Comparison of ENCODE assay signal across 10 mouse cellular contexts in the genomic region with DNA sequence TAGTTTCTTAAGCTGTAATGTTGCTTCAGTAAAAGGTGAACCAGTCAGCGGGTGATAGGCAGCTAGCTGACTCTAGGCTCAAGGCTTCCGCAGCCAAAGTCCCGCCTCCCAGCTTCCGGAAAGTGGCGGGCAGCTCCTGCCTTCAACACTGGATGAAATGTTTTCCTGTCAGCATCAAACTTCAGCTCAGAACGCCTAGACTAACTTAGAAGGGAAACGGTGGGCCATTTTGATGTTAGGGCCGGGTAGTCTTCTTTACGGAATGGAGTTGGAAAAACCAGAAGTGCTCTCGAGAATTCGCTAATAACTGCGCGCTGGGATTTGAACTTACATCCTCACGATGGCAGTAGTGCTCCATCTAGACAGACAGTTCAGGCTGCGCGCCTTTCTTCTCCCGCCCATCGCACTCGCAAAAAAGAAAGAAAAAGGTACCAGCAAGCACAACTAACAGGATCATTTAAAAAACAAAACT.
DNase-seq lines count a peak whose midpoint lies in the region; ATAC-seq and TF ChIP-seq lines count a peak whose summit lies in the region.
"Had no signal": no experiment of that assay in that cellular context is flagged by ENCODE, and none has a peak within 500 bp of the region (broad histone marks: within the 10 kb centered on the region; RNA-seq: fewer than 3 reads in every experiment).

No protein-coding gene starts in this region.

- H3K9ac ChIP-seq in heart, embryonic 12.5 days = no peak overlapping the region
- no peak overlapping the region for H3K9ac ChIP-seq in limb, embryonic 13.5 days
- no peak overlapping the region for H3K9ac ChIP-seq in midbrain, embryonic 15.5 days
- H3K9ac ChIP-seq: stomach, embryonic 15.5 days had no signal

- no peak for ATAC-seq in cerebellum, adult (ENCODE audit: insufficient number of reproducible peaks, low FRiP score, low TSS enrichment)
- ATAC-seq in heart, embryonic 12.5 days (ENCODE audit: insufficient number of reproducible peaks, low FRiP score) = no peak
- ATAC-seq in limb, embryonic 13.5 days (ENCODE audit: low FRiP score, low read depth) = no peak
- peak; percentile 69; the same call in 1 of the 2 replicates for ATAC-seq in midbrain, embryonic 15.5 days (replicated peaks)
- no peak for ATAC-seq in activated CD4-positive, CD25-positive, alpha-beta regulatory T cell, adult 4 months

- TF ChIP-seq CTCF in testis, adult 2 months (IDR thresholded peaks at IDR 0.05; ENCODE audit: control insufficient read depth, insufficient read depth, insufficient replicate concordance, low read depth, low read length) = no peak

- DNase-seq in cerebellum, adult 9-10 months = peak; percentile 87
- DNase-seq in testis, postnatal 10 days (ENCODE audit: low spot score) = no peak

- H3K27ac ChIP-seq in testis, adult 2 months (ENCODE audit: control insufficient read depth, insufficient read depth, low read depth, low read length) = no peak overlapping the region
- H3K27ac ChIP-seq in heart, embryonic 12.5 days (ENCODE audit: poor library complexity, severe bottlenecking) = no peak overlapping the region
- H3K27ac ChIP-seq in limb, embryonic 13.5 days = peak overlapping the region; percentile 58; the same call in 1 of the 2 replicates
- H3K27ac ChIP-seq in midbrain, embryonic 15.5 days = peak overlapping the region; percentile 74
- H3K27ac ChIP-seq: layer of hippocampus, adult 2 months; stomach, embryonic 15.5 days had no signal

- TF ChIP-seq POLR2A in testis, adult 2 months (IDR thresholded peaks at IDR 0.05; ENCODE audit: control insufficient read depth, low read depth, low read length) = no peak

- no peaks in the 10 kb centered on the region for H3K9me3 ChIP-seq in heart, embryonic 12.5 days (replicated peaks)
- no peaks in the 10 kb centered on the region for H3K9me3 ChIP-seq in limb, embryonic 13.5 days
- no peaks in the 10 kb centered on the region for H3K9me3 ChIP-seq in midbrain, embryonic 15.5 days
- H3K9me3 ChIP-seq: stomach, embryonic 15.5 days had no signal

- WGBS in heart, embryonic 12.5 days = 68% methylated on average over 19 of the region's 19 CpGs
- WGBS in limb, embryonic 13.5 days = 72% methylated on average over 19 of the region's 19 CpGs
- WGBS in midbrain, embryonic 15.5 days = 58% methylated on average over 19 of the region's 19 CpGs

- H3K36me3 ChIP-seq in testis, adult 2 months (ENCODE audit: control insufficient read depth, insufficient read depth, low read length) = no peaks in the 10 kb centered on the region
- peaks cover 18% of the 10 kb centered on the region for H3K36me3 ChIP-seq in heart, embryonic 12.5 days
- H3K36me3 ChIP-seq in limb, embryonic 13.5 days = peaks cover 7% of the 10 kb centered on the region
- H3K36me3 ChIP-seq in midbrain, embryonic 15.5 days (replicated peaks) = no peaks in the 10 kb centered on the region
- H3K36me3 ChIP-seq: stomach, embryonic 15.5 days had no signal

- peak overlapping the region; percentile 38; the same call in 1 of the 2 replicates for H3K4me3 ChIP-seq in testis, adult 2 months (ENCODE audit: control insufficient read depth, low read depth, low read length)
- H3K4me3 ChIP-seq in heart, embryonic 12.5 days = peak overlapping the region; percentile 32
- no peak overlapping the region; the same call in 1 of the 2 replicates for H3K4me3 ChIP-seq in limb, embryonic 13.5 days
- peak overlapping the region; percentile 26 for H3K4me3 ChIP-seq in midbrain, embryonic 15.5 days
- H3K4me3 ChIP-seq: layer of hippocampus, adult 2 months; stomach, embryonic 15.5 days had no signal

- H3K4me1 ChIP-seq in testis, adult 2 months (ENCODE audit: control insufficient read depth, insufficient read depth, low read length) = no peaks in the 10 kb centered on the region
- no peaks in the 10 kb centered on the region for H3K4me1 ChIP-seq in heart, embryonic 12.5 days (replicated peaks)
- no peaks in the 10 kb centered on the region for H3K4me1 ChIP-seq in limb, embryonic 13.5 days
- no peaks in the 10 kb centered on the region for H3K4me1 ChIP-seq in midbrain, embryonic 15.5 days
- H3K4me1 ChIP-seq: stomach, embryonic 15.5 days had no signal

- no peaks in the 10 kb centered on the region for H3K27me3 ChIP-seq in testis, adult 2 months (ENCODE audit: control insufficient read depth, insufficient read depth, low read length)
- no peaks in the 10 kb centered on the region for H3K27me3 ChIP-seq in heart, embryonic 12.5 days (replicated peaks)
- H3K27me3 ChIP-seq in limb, embryonic 13.5 days = no peaks in the 10 kb centered on the region
- H3K27me3 ChIP-seq in midbrain, embryonic 15.5 days (replicated peaks) = no peaks in the 10 kb centered on the region
- H3K27me3 ChIP-seq: stomach, embryonic 15.5 days had no signal

- H3K4me2 ChIP-seq in heart, embryonic 12.5 days = no peak overlapping the region
- no peak overlapping the region for H3K4me2 ChIP-seq in limb, embryonic 13.5 days (replicated peaks)
- no peak overlapping the region for H3K4me2 ChIP-seq in midbrain, embryonic 15.5 days
- H3K4me2 ChIP-seq: stomach, embryonic 15.5 days had no signal

Comparison
In these comparisons a context has a peak if more than half of its experiments do, and no peak if none do; other contexts are left out.
1. H3K27ac ChIP-seq: peak in limb, embryonic 13.5 days (single experiment) and midbrain, embryonic 15.5 days (single experiment); none in testis, adult 2 months (single experiment) and heart, embryonic 12.5 days (single experiment).